Mouse (Mus musculus) lung, postnatal 0 days (tissue): ENCODE measurements around the gene Prph.

Experiments
- CTCF ChIP-seq: IDR thresholded peaks from 2 replicates; pipeline ENCODE4 v1.5.1; 2016; ENCODE audit warnings: antibody characterized with exemption, mild to moderate bottlenecking
- EP300 ChIP-seq: IDR thresholded peaks from 2 replicates; pipeline ENCODE4 v1.6.1; 2016; ENCODE audit warnings: antibody characterized with exemption, mild to moderate bottlenecking, control low read depth

- TF ChIP-seq CTCF (no peak), EP300 (no peak)
Observed at GRCm38 (mm10) chr15:99053373-99053772, 1.6 kb upstream of the Prph start.
